Mouse (Mus musculus): Measurements from ENCODE around the gene Fyn.

- TF ChIP-seq CTCF (IDR thresholded peaks at IDR 0.05; ENCODE audit: insufficient read depth, low read length) (no peak), POLR2A (IDR thresholded peaks at IDR 0.05; ENCODE audit: borderline replicate concordance, extremely low read depth, low read depth, low read length) (no peak)
These were observed 86.7 kb downstream of the Fyn start for GRCm38 (mm10) chr10:39455344-39455743.

All from lung, adult 2 months (tissue).